Mouse (Mus musculus) lung, postnatal 0 days (tissue): Measurements from ENCODE around the gene Ace. TPM values are rescaled to one million over a fixed set of nuclear protein-coding genes. Genes with fewer than 3 reads are reported as not detected.
A peak's percentile ranks its signal among the peaks of the same experiment; 100 is the strongest.

Experiments
- ATAC-seq: fragments of 200-750 bp; cut with Nextera tagmentation; 2 replicates; pipeline ENCODE4 v1.8.0; 2017; ENCODE audit warnings: moderate library complexity
- DNase-seq: peaks from one replicate; pipeline ENCODE4 v3.0.0-alpha.2; 2016; ENCODE audit warnings: low spot score
- H3K27ac ChIP-seq: fragments of 300-500 bp; sonication (generic); 2 replicates; pipeline ENCODE4 v1.5.1; 2014; ENCODE audit warnings: antibody characterized with exemption, mild to moderate bottlenecking, low read length, mixed read lengths
- H3K27me3 ChIP-seq: fragments of 300-500 bp; sonication (generic); replicated peaks from 2 replicates; pipeline ENCODE4 v1.6.1; 2014; ENCODE audit warnings: low read length, mixed read lengths; ENCODE audit not compliant: insufficient read depth
- H3K36me3 ChIP-seq: fragments of 300-500 bp; sonication (generic); 2 replicates; pipeline ENCODE4 v1.6.1; 2014; ENCODE audit warnings: low read length, mixed read lengths; ENCODE audit not compliant: insufficient read depth
- H3K4me1 ChIP-seq: fragments of 300-500 bp; sonication (generic); 2 replicates; pipeline ENCODE4 v1.6.1; 2014; ENCODE audit warnings: antibody characterized with exemption, low read depth, low read length, mixed read lengths; ENCODE audit not compliant: insufficient read depth
- H3K4me2 ChIP-seq: fragments of 300-500 bp; sonication (generic); replicated peaks from 2 replicates; pipeline ENCODE4 v1.6.1; 2014; ENCODE audit warnings: low read depth, mild to moderate bottlenecking, low read length, moderate library complexity, mixed read lengths
- H3K4me3 ChIP-seq: fragments of 300-500 bp; sonication (generic); 2 replicates; pipeline ENCODE4 v1.5.1; 2014; ENCODE audit warnings: low read depth, low read length
- H3K9ac ChIP-seq: fragments of 300-500 bp; sonication (generic); replicated peaks from 2 replicates; pipeline ENCODE4 v1.6.1; 2014; ENCODE audit warnings: low read depth, mild to moderate bottlenecking
- H3K9me3 ChIP-seq: fragments of 300-500 bp; sonication (generic); 2 replicates; pipeline ENCODE4 v1.6.1; 2016; ENCODE audit warnings: low read length, mixed read lengths
- CTCF ChIP-seq: IDR thresholded peaks from 2 replicates; pipeline ENCODE4 v1.5.1; 2016; ENCODE audit warnings: antibody characterized with exemption, mild to moderate bottlenecking
- EP300 ChIP-seq: IDR thresholded peaks from 2 replicates; pipeline ENCODE4 v1.6.1; 2016; ENCODE audit warnings: antibody characterized with exemption, mild to moderate bottlenecking, control low read depth
- WGBS: fragments of 180-500 bp; shearing (Covaris S2); extraction: QIAGEN DNeasy Blood & Tissue Kit; methylation state at CpG from one replicate; pipeline ENCODE4 v1.1.7; 2014; 5-methylcytosine and 5-hydroxymethylcytosine counted together
- polyA plus RNA-seq: library from polyadenylated mRNA; unstranded; fragments of >200 nt; fragmentation: Nextera tagmentation; extraction: Ambion mirVana; gene quantifications from 2 replicates; pipeline ENCODE4 v1.2.1, GENCODE M21; 2015

The Ace gene
- polyA plus RNA-seq, 1 experiment from 2014 or later = 73.6 TPM

- Histone ChIP-seq H3K9me3 (no peaks in the 10 kb centered on the region), H3K27me3 (no peaks in the 10 kb centered on the region), H3K27ac (peak overlapping the region; percentile 96), H3K9ac (peak overlapping the region; percentile 65), H3K4me2 (peak overlapping the region; percentile 90), H3K36me3 (no peaks in the 10 kb centered on the region), H3K4me1 (peaks cover 22% of the 10 kb centered on the region; the same call in 1 of the 2 replicates), H3K4me3 (peak overlapping the region; percentile 65)
- ATAC-seq (peak; percentile 71), DNase-seq (peak; percentile 82)
- WGBS = under 1% methylated on average over 47 of the region's 59 CpGs
- TF ChIP-seq CTCF (peak; percentile 68), EP300 (no peak)
Observed at GRCm38 (mm10) chr11:105944126-105944621, 23.6 kb upstream of the Ace start.

GRCm38 (mm10) chr11:105944770-105945672 lies 22.7 kb upstream of the Ace start:
- H3K36me3 ChIP-seq = no peaks in the 10 kb centered on the region
- no peak overlapping the region for H3K9ac ChIP-seq
- ATAC-seq (peak; percentile 76), DNase-seq (peak; percentile 85)
- H3K9me3 ChIP-seq = no peaks in the 10 kb centered on the region
- no peak overlapping the region for H3K4me3 ChIP-seq
- 34% methylated on average over 16 of the region's 16 CpGs for WGBS
- peaks cover 22% of the 10 kb centered on the region; the same call in 1 of the 2 replicates for H3K4me1 ChIP-seq
- H3K27ac ChIP-seq = peak overlapping the region; percentile 96
- H3K4me2 ChIP-seq = peak overlapping the region; percentile 90
- no peaks in the 10 kb centered on the region for H3K27me3 ChIP-seq
- TF ChIP-seq EP300 (peak; percentile 90), CTCF (peak; percentile 12; the same call in 1 of the 2 replicates)

GRCm38 (mm10) chr11:105946694-105947154 lies 21.0 kb upstream of the Ace start:
- H3K36me3 ChIP-seq = no peaks in the 10 kb centered on the region
- H3K4me2 ChIP-seq = no peak overlapping the region
- 21% methylated on average over 11 of the region's 11 CpGs for WGBS
- no peaks in the 10 kb centered on the region for H3K9me3 ChIP-seq
- no peak overlapping the region for H3K4me3 ChIP-seq
- H3K27ac ChIP-seq = 0 out of 2 replicates have a peak overlapping the region, but pooled peaks have one; percentile 96
- H3K9ac ChIP-seq = no peak overlapping the region
- TF ChIP-seq EP300 (peak; percentile 30; the same call in 1 of the 2 replicates), CTCF (no peak)
- DNase-seq (peak; percentile 75), ATAC-seq (peak; percentile 6; the same call in 1 of the 2 replicates)
- no peaks in the 10 kb centered on the region for H3K27me3 ChIP-seq
- H3K4me1 ChIP-seq = peaks cover 22% of the 10 kb centered on the region; the same call in 1 of the 2 replicates

- WGBS = 44% methylated on average over 2 of the region's 2 CpGs
Observed at GRCm38 (mm10) chr11:105948255-105948654, 19.5 kb upstream of the Ace start.

GRCm38 (mm10) chr11:105950519-105950918 lies 17.2 kb upstream of the Ace start:
- H3K4me1 ChIP-seq = peaks cover 23% of the 10 kb centered on the region; the same call in 1 of the 2 replicates
- H3K4me3 ChIP-seq = no peak overlapping the region
- H3K9me3 ChIP-seq = no peaks in the 10 kb centered on the region
- H3K36me3 ChIP-seq = no peaks in the 10 kb centered on the region
- no peak overlapping the region for H3K27ac ChIP-seq
- H3K4me2 ChIP-seq = no peak overlapping the region
- H3K27me3 ChIP-seq = no peaks in the 10 kb centered on the region
- DNase-seq = peak; percentile 35
- H3K9ac ChIP-seq = no peak overlapping the region
- TF ChIP-seq CTCF (no peak), EP300 (no peak)
- WGBS = 62% methylated on average over 4 of the region's 4 CpGs
- no peak for ATAC-seq

More at GRCm38 (mm10) chr11:105948255-105948654, 19.5 kb upstream of the Ace start:
- ATAC-seq (no peak), DNase-seq (no peak)
- peaks cover 22% of the 10 kb centered on the region; the same call in 1 of the 2 replicates for H3K4me1 ChIP-seq
- no peak overlapping the region for H3K4me3 ChIP-seq
- no peak overlapping the region for H3K4me2 ChIP-seq
- no peaks in the 10 kb centered on the region for H3K9me3 ChIP-seq
- H3K9ac ChIP-seq = no peak overlapping the region
- TF ChIP-seq EP300 (no peak), CTCF (no peak)
- no peak overlapping the region for H3K27ac ChIP-seq
- H3K27me3 ChIP-seq = no peaks in the 10 kb centered on the region
- H3K36me3 ChIP-seq = no peaks in the 10 kb centered on the region

GRCm38 (mm10) chr11:105951601-105952044 lies 16.1 kb upstream of the Ace start:
- Histone ChIP-seq H3K4me3 (no peak overlapping the region), H3K9me3 (no peaks in the 10 kb centered on the region), H3K27me3 (no peaks in the 10 kb centered on the region), H3K4me2 (no peak overlapping the region), H3K9ac (no peak overlapping the region), H3K36me3 (no peaks in the 10 kb centered on the region), H3K27ac (no peak overlapping the region), H3K4me1 (peaks cover 16% of the 10 kb centered on the region; the same call in 1 of the 2 replicates)
- no peak for ATAC-seq
- TF ChIP-seq CTCF = no peak
- DNase-seq = no peak
- 70% methylated on average over 3 of the region's 3 CpGs for WGBS
